In the genomic region with DNA sequence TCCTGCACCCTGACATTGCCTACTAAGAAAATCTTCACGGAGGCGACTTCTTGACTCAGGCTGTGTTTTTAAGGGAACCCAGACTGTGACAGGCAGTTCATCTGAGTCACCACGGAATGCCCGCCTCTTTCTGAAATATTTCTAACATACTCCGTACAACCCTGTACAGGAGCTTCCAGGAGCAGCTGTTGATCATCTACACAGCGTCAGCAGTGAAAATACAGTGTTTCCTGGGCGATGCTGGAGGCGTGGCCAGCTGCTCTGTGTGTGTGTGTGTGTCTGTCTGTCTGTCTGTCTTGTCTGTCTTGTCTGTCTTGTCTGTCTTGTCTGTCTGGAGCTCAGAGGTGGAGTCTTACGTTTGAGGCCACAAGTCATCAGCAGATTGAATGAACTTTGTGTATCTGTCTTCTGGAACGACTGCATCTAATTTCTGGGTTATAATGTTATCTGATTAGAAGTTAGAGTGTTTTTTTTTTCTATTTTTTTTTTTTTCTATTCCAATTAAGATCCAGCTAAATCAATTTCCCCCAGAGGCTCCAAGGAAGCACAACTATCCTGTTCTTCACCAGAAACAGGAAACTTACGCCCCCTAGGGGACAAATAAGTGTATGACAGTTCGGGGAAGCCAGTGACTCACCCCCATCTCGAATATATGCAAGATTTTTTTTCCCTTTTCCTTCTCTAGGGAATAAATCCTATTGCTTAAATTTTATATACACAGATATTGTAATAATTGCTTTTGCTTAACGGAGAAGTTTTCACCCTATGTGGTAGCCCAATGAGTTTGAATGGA, we compare ENCODE assay signal across 10 mouse cellular contexts. TPM values are rescaled to one million over a fixed set of nuclear protein-coding genes. Genes with fewer than 3 reads are reported as not detected.
DNase-seq lines count a peak whose midpoint lies in the region; ATAC-seq and TF ChIP-seq lines count a peak whose summit lies in the region.
"Had no signal": no experiment of that assay in that cellular context is flagged by ENCODE, and none has a peak within 500 bp of the region (broad histone marks: within the 10 kb centered on the region; RNA-seq: fewer than 3 reads in every experiment).

No protein-coding gene starts in this region.

- DNase-seq in forebrain, postnatal 0 days: peak; percentile 88
- DNase-seq in thymus, adult 2 months: peak; percentile 33
- no peak for DNase-seq in thymus, adult 18-20 months
- DNase-seq in cerebellum, adult 9-11 months: peak; percentile 9
- peak; percentile 51 for DNase-seq in kidney, postnatal 10 days
- peak; percentile 54 for DNase-seq in thymus, postnatal 14 days

- no peak overlapping the region for H3K4me3 ChIP-seq in forebrain, postnatal 0 days (ENCODE audit: low read depth, low read length)
- no peak overlapping the region for H3K4me3 ChIP-seq in forebrain, embryonic 13.5 days
- H3K4me3 ChIP-seq in thymus, adult 2 months (ENCODE audit: control insufficient read depth, insufficient read depth, low read length): no peak overlapping the region
- H3K4me3 ChIP-seq: heart, embryonic 15.5 days had no signal

- WGBS in forebrain, postnatal 0 days: 54% methylated on average over 14 of the region's 14 CpGs
- WGBS in forebrain, embryonic 13.5 days: 58% methylated on average over 14 of the region's 14 CpGs
- 17% methylated on average over 14 of the region's 14 CpGs for WGBS in thymus, adult 2 months

- no peaks in the 10 kb centered on the region for H3K9me3 ChIP-seq in forebrain, postnatal 0 days (ENCODE audit: low read length)
- no peaks in the 10 kb centered on the region for H3K9me3 ChIP-seq in forebrain, embryonic 13.5 days (replicated peaks)
- H3K9me3 ChIP-seq: heart, embryonic 15.5 days had no signal

- ATAC-seq in forebrain, postnatal 0 days: peak; percentile 67; the same call in 1 of the 2 replicates
- ATAC-seq in forebrain, embryonic 13.5 days: no peak
- peak; percentile 49; the same call in 1 of the 2 replicates for ATAC-seq in megakaryocyte progenitor cell, adult 5-6 weeks (replicated peaks; ENCODE audit: poor library complexity)

- no peak overlapping the region for H3K9ac ChIP-seq in forebrain, postnatal 0 days
- H3K9ac ChIP-seq in forebrain, embryonic 13.5 days: no peak overlapping the region
- H3K9ac ChIP-seq: heart, embryonic 15.5 days had no signal

- H3K36me3 ChIP-seq in forebrain, postnatal 0 days (ENCODE audit: insufficient read depth): no peaks in the 10 kb centered on the region
- no peaks in the 10 kb centered on the region for H3K36me3 ChIP-seq in forebrain, embryonic 13.5 days (ENCODE audit: poor library complexity, severe bottlenecking)
- no peaks in the 10 kb centered on the region for H3K36me3 ChIP-seq in thymus, adult 2 months (ENCODE audit: control insufficient read depth, insufficient read depth, low read length)
- H3K36me3 ChIP-seq: heart, embryonic 15.5 days had no signal

- TF ChIP-seq CTCF in forebrain, postnatal 0 days (IDR thresholded peaks at IDR 0.05; ENCODE audit: low read depth): peak; percentile 76
- TF ChIP-seq CTCF in thymus, adult 2 months (IDR thresholded peaks at IDR 0.05; ENCODE audit: borderline replicate concordance, control insufficient read depth, extremely low read depth, insufficient read depth, low read length, poor library complexity): no peak

- H3K4me1 ChIP-seq in forebrain, postnatal 0 days (ENCODE audit: insufficient read depth): peaks cover 13% of the 10 kb centered on the region
- H3K4me1 ChIP-seq in forebrain, embryonic 13.5 days: peaks cover 3% of the 10 kb centered on the region; the same call in 1 of the 2 replicates
- peaks cover 6% of the 10 kb centered on the region for H3K4me1 ChIP-seq in thymus, adult 2 months (replicated peaks; ENCODE audit: control insufficient read depth, insufficient read depth, low read length)
- H3K4me1 ChIP-seq: heart, embryonic 15.5 days had no signal

- TF ChIP-seq POLR2A in thymus, adult 2 months (IDR thresholded peaks at IDR 0.05; ENCODE audit: control insufficient read depth, extremely low read depth, insufficient read depth, low read length, poor library complexity): no peak

- no peak overlapping the region for H3K27ac ChIP-seq in forebrain, postnatal 0 days (ENCODE audit: low read depth, low read length)
- H3K27ac ChIP-seq in forebrain, embryonic 13.5 days: no peak overlapping the region
- no peak overlapping the region for H3K27ac ChIP-seq in thymus, adult 2 months (ENCODE audit: control insufficient read depth, insufficient read depth, low read length)
- H3K27ac ChIP-seq: heart, embryonic 15.5 days had no signal

- H3K27me3 ChIP-seq in forebrain, postnatal 0 days (ENCODE audit: insufficient read depth, low read length): no peaks in the 10 kb centered on the region
- no peaks in the 10 kb centered on the region for H3K27me3 ChIP-seq in forebrain, embryonic 13.5 days
- H3K27me3 ChIP-seq in thymus, adult 2 months (ENCODE audit: control insufficient read depth, insufficient read depth, low read length): no peaks in the 10 kb centered on the region
- H3K27me3 ChIP-seq: heart, embryonic 15.5 days had no signal

- H3K4me2 ChIP-seq in forebrain, postnatal 0 days (ENCODE audit: low read depth): no peak overlapping the region
- H3K4me2 ChIP-seq in forebrain, embryonic 13.5 days: no peak overlapping the region
- H3K4me2 ChIP-seq: heart, embryonic 15.5 days had no signal

RNA-seq across cellular contexts. Expression of a gene that starts 47.1 kb away (rescaled TPM):
- total RNA-seq in forebrain, postnatal 0 days (2014; rRNA removed): not detected in 2 replicates
- not detected in 2 replicates for polyA plus RNA-seq in forebrain, postnatal 0 days (2015; fragmentation: Nextera tagmentation; extraction: Ambion mirVana)
- polyA plus RNA-seq in forebrain, embryonic 13.5 days (2015; fragmentation: Nextera tagmentation; extraction: Ambion mirVana): not detected in 2 replicates
- 4.5 and 5.4 TPM in 2 replicates for polyA plus RNA-seq in thymus, adult 2 months (2012; rRNA removed)
- not detected in 2 replicates for total RNA-seq in megakaryocyte progenitor cell, adult 5-6 weeks (2015)
- total RNA-seq in megakaryocyte progenitor cell, adult 5-6 weeks (2017): 0.08 and 0.20 TPM in 2 replicates
- polyA plus RNA-seq: heart, embryonic 15.5 days; neural tube, embryonic 11.5 days had no signal

Comparison
In these comparisons a context has a peak if more than half of its experiments do, and no peak if none do; other contexts are left out.
1. DNase-seq: peak in forebrain, postnatal 0 days (single experiment), thymus, adult 2 months (single experiment), cerebellum, adult 9-11 months (single experiment), kidney, postnatal 10 days (single experiment) and thymus, postnatal 14 days (single experiment); none in thymus, adult 18-20 months (0 of 2).